Mouse (Mus musculus) embryonic facial prominence, embryonic 15.5 days (tissue): Measurements from ENCODE around the gene Plekho1. TPM values are rescaled to one million over a fixed set of nuclear protein-coding genes. Genes with fewer than 3 reads are reported as not detected.
A peak's percentile ranks its signal among the peaks of the same experiment; 100 is the strongest.
"Not testable (repeated sequence)": the region's sequence is repeated elsewhere in the genome, so short reads cannot be mapped to it uniquely, and the experiment has no call there.

Experiments used
- ATAC-seq: fragments of 200-750 bp; cut with Nextera tagmentation; 2 replicates; pipeline ENCODE4 v1.8.0; 2017; ENCODE audit warnings: low read depth, moderate TSS enrichment; ENCODE audit not compliant: insufficient number of reproducible peaks, low FRiP score, low TSS enrichment
- H3K27ac ChIP-seq: fragments of 300-500 bp; sonication (generic); replicated peaks from 2 replicates; pipeline ENCODE4 v1.5.1; 2015; ENCODE audit warnings: mild to moderate bottlenecking, inconsistent platforms
- H3K27me3 ChIP-seq: fragments of 300-500 bp; sonication (generic); 2 replicates; pipeline ENCODE4 v1.6.1; 2015; ENCODE audit warnings: inconsistent platforms
- H3K36me3 ChIP-seq: fragments of 300-500 bp; sonication (generic); 2 replicates; pipeline ENCODE4 v1.6.1; 2015; ENCODE audit warnings: mild to moderate bottlenecking, inconsistent platforms
- H3K4me1 ChIP-seq: fragments of 300-500 bp; sonication (generic); 2 replicates; pipeline ENCODE4 v1.6.1; 2015; ENCODE audit warnings: inconsistent platforms
- H3K4me2 ChIP-seq: fragments of 300-500 bp; sonication (generic); replicated peaks from 2 replicates; pipeline ENCODE4 v1.6.1; 2015; ENCODE audit warnings: mild to moderate bottlenecking, inconsistent platforms
- H3K4me3 ChIP-seq: fragments of 300-500 bp; sonication (generic); replicated peaks from 2 replicates; pipeline ENCODE4 v1.5.1; 2015; ENCODE audit warnings: mild to moderate bottlenecking, inconsistent platforms
- H3K9ac ChIP-seq: fragments of 300-500 bp; sonication (generic); 2 replicates; pipeline ENCODE4 v1.6.1; 2015; ENCODE audit warnings: inconsistent platforms
- H3K9me3 ChIP-seq: fragments of 300-500 bp; sonication (generic); replicated peaks from 2 replicates; pipeline ENCODE4 v1.6.1; 2016; ENCODE audit warnings: inconsistent platforms
- WGBS: fragments of 180-500 bp; shearing (Covaris S2); methylation state at CpG from one replicate; pipeline ENCODE4 v1.1.7; 2015; 5-methylcytosine and 5-hydroxymethylcytosine counted together
- polyA plus RNA-seq: library from polyadenylated mRNA; unstranded; fragments of >200 nt; fragmentation: Nextera tagmentation; extraction: Ambion mirVana; gene quantifications from 2 replicates; pipeline ENCODE4 v1.2.1, GENCODE M21; 2015

Plekho1 gene
- 36.7 and 47.0 TPM in 2 replicates for polyA plus RNA-seq

GRCm38 (mm10) chr3:95995802-95996428 is at the start of gene Plekho1:
Plekho1 (minus strand) TSS chr3:95996001.
- WGBS: under 1% methylated on average over 64 of the region's 84 CpGs
- H3K4me2 ChIP-seq: peak within 1 kb of the TSS; percentile 71
- H3K9me3 ChIP-seq: no peaks in the 10 kb centered on the region
- H3K4me1 ChIP-seq: peaks cover 34% of the 10 kb centered on the region
- peaks cover 12% of the 10 kb centered on the region for H3K36me3 ChIP-seq
- H3K9ac ChIP-seq: peak within 1 kb of the TSS; percentile 74
- ATAC-seq: peak; percentile 72
- H3K27ac ChIP-seq: peak within 1 kb of the TSS; percentile 96
- H3K4me3 ChIP-seq: peak within 1 kb of the TSS; percentile 77
- H3K27me3 ChIP-seq: no peaks in the 10 kb centered on the region

DNA sequence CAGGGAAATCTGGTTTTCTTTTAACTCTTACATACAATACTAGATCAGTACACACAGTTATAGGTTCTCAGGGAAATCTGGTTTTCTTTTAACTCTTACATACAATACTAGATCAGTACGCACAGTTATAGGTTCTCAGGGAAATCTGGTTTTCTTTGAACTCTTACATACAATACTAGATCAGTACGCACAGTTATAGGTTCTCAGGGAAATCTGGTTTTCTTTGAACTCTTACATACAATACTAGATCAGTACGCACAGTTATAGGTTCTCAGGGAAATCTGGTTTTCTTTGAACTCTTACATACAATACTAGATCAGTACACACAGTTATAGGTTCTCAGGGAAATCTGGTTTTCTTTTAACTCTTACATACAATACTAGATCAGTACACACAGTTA is 48.8 kb upstream of the Plekho1 start:
- H3K9ac ChIP-seq, H3K27ac ChIP-seq, H3K4me2 ChIP-seq, H3K27me3 ChIP-seq, H3K4me1 ChIP-seq, ATAC-seq, H3K4me3 ChIP-seq, H3K9me3 ChIP-seq: not testable (repeated sequence)
- WGBS: 84% methylated on average over 3 of the region's 3 CpGs
- H3K36me3 ChIP-seq: peaks cover 14% of the 10 kb centered on the region

DNA sequence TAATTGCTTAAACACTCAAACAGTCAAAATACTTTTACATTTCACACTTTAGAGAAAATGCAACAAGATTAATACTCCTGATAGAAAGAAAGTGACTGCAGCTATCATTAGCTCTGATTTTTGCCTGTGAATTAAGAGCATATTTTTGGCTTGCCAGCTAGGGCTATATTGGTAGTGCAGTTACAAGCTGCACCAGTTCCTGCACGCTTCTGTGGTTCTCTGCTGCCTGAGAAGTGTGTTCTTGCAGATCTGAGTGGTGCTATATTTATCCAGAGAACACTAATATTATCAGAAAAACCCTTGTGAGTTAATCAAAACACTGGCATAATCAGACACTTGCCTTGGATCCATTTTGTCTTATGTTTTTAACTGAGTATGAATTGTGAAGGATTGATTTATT is 47.3 kb upstream of the Plekho1 start:
- no peak for ATAC-seq
- no peak overlapping the region for H3K27ac ChIP-seq
- 72% methylated on average over 1 of the region's 1 CpGs for WGBS

DNA sequence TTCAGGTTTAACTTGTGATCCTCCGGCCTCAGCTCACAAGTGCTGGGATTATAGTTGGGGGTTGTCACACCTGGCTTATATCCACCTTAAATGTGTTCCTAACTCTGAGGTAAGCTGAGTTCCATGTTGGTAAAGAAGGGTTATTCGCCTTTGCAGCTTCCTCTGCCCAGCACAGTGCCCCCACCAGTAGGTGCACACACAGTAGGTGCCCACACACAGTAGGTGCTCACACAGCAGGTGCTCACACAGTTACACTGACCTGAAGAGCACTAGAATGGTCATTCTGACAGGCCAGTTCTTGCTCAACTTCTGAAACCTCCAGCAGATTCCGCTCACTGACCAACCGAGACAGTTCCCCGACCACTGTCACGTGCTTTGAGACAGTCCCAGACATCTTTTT is 45.3 kb upstream of the Plekho1 start:
- no peak overlapping the region for H3K4me2 ChIP-seq
- H3K27ac ChIP-seq: no peak overlapping the region
- no peak for ATAC-seq
- peaks cover 11% of the 10 kb centered on the region for H3K36me3 ChIP-seq
- no peaks in the 10 kb centered on the region for H3K9me3 ChIP-seq
- no peak overlapping the region for H3K9ac ChIP-seq
- no peaks in the 10 kb centered on the region for H3K4me1 ChIP-seq
- H3K27me3 ChIP-seq: no peaks in the 10 kb centered on the region
- no peak overlapping the region for H3K4me3 ChIP-seq
- 90% methylated on average over 6 of the region's 6 CpGs for WGBS

More for the DNA sequence above, 47.3 kb upstream of the Plekho1 start:
- H3K4me3 ChIP-seq: no peak overlapping the region
- H3K9me3 ChIP-seq: no peaks in the 10 kb centered on the region
- H3K36me3 ChIP-seq: peaks cover 14% of the 10 kb centered on the region
- H3K4me1 ChIP-seq: no peaks in the 10 kb centered on the region
- H3K9ac ChIP-seq: no peak overlapping the region
- no peaks in the 10 kb centered on the region for H3K27me3 ChIP-seq
- H3K4me2 ChIP-seq: no peak overlapping the region

DNA sequence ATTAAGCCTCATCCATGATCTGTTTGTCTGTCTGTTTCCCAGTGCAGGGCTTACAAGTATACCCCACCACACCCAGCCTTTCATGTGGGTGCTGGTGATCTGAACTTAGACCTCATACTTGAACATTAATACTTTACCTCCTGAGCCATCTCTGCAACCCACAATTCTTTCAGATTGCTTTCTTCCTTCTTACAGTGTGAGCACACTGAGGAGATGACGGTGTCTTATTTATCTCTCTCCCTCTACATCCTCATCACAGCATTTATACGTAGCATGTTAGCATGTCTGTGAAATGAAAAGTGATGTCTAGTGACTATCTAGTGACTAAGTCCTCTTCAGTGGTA is 44.8 kb upstream of the Plekho1 start:
- Histone ChIP-seq H3K9me3 (no peaks in the 10 kb centered on the region), H3K27me3 (no peaks in the 10 kb centered on the region), H3K4me2 (no peak overlapping the region), H3K4me3 (no peak overlapping the region), H3K9ac (no peak overlapping the region), H3K4me1 (no peaks in the 10 kb centered on the region), H3K27ac (no peak overlapping the region), H3K36me3 (peaks cover 6% of the 10 kb centered on the region; the same call in 1 of the 2 replicates)
- no peak for ATAC-seq
- 95% methylated on average over 2 of the region's 2 CpGs for WGBS

DNA sequence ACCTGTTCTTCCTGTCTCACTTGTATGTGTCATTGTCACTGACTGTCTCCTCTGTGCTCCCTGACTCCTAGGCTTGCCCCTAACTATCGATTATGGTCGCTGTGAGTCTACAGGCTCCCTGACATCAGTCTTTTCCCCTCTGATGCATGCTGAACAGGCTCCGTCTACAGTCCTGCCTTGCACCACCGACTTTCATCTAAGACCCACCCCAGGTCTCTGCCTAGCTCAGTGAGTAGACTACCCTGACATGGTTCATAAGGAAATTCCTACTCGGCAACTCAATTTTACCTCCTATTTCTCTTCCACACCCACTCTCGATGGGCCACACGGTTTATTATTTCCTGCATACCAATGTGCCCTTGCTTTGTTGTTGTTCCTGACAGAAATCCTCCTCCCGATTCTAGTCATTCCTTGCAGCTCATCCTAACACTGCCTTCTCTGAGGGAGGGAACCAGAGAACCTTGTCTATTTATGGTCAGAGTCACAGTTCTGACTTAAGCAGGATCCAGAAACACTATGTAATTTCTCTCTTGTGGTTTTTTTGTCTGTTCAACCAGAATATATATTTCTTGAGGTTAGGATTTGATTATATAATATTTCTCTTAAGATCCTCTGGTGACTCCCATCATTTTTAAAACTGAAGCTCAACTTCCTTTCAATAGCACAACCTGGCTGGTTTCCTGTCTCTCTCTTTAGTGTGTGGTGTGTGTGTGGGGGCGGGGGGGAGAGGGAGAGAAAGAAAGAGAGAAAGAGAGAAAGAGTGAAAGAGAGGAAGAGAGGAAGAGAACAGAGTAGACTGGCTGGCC is 44.3 kb upstream of the Plekho1 start:
- Histone ChIP-seq H3K27ac (no peak overlapping the region), H3K27me3 (no peaks in the 10 kb centered on the region), H3K4me2 (no peak overlapping the region), H3K4me3 (no peak overlapping the region), H3K36me3 (peaks cover under 1% of the 10 kb centered on the region; the same call in 1 of the 2 replicates), H3K9ac (no peak overlapping the region), H3K9me3 (no peaks in the 10 kb centered on the region), H3K4me1 (no peaks in the 10 kb centered on the region)
- ATAC-seq: no peak
- 68% methylated on average over 9 of the region's 9 CpGs for WGBS

GRCm38 (mm10) chr3:96038851-96039250 is 43.0 kb upstream of the Plekho1 start:
- Histone ChIP-seq H3K9ac (no peak overlapping the region), H3K4me3 (no peak overlapping the region), H3K4me2 (no peak overlapping the region), H3K36me3 (peaks cover under 1% of the 10 kb centered on the region; the same call in 1 of the 2 replicates), H3K4me1 (no peaks in the 10 kb centered on the region), H3K27ac (no peak overlapping the region), H3K27me3 (no peaks in the 10 kb centered on the region), H3K9me3 (no peaks in the 10 kb centered on the region)
- WGBS: 94% methylated on average over 4 of the region's 4 CpGs
- no peak for ATAC-seq

GRCm38 (mm10) chr3:96038156-96038555 is 42.4 kb upstream of the Plekho1 start:
- no peak overlapping the region for H3K27ac ChIP-seq
- H3K4me2 ChIP-seq: no peak overlapping the region
- no peak overlapping the region for H3K4me3 ChIP-seq
- H3K27me3 ChIP-seq: no peaks in the 10 kb centered on the region
- H3K36me3 ChIP-seq: peaks cover 7% of the 10 kb centered on the region
- ATAC-seq: no peak
- H3K4me1 ChIP-seq: no peaks in the 10 kb centered on the region
- H3K9me3 ChIP-seq: no peaks in the 10 kb centered on the region
- H3K9ac ChIP-seq: no peak overlapping the region
- 84% methylated on average over 5 of the region's 5 CpGs for WGBS

DNA sequence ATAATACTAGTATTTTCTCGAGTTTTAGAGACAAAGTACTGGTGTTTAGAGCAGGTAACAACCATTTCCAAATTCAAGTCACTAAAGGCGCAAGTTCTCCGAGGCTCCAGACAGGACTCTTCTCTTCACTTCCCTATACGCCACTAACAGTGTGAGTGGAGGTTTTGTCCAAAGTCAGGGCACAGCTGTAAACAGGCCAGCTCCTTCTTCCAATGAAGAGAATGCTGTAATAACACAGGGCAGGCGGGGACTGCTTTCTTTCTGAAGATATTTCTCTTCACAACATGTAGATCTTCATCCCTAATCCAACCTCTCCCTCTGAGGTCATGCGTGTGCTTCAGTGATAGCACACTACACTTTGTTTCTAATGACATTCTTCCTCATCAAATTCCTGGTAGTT is 41.0 kb upstream of the Plekho1 start:
- ATAC-seq: no peak
- H3K27me3 ChIP-seq: no peaks in the 10 kb centered on the region
- H3K4me3 ChIP-seq: no peak overlapping the region
- H3K9me3 ChIP-seq: no peaks in the 10 kb centered on the region
- peaks cover 14% of the 10 kb centered on the region for H3K36me3 ChIP-seq
- WGBS: 87% methylated on average over 6 of the region's 6 CpGs
- H3K27ac ChIP-seq: no peak overlapping the region
- H3K4me2 ChIP-seq: no peak overlapping the region
- no peaks in the 10 kb centered on the region for H3K4me1 ChIP-seq
- no peak overlapping the region for H3K9ac ChIP-seq

- Histone ChIP-seq H3K9me3 (no peaks in the 10 kb centered on the region), H3K27ac (no peak overlapping the region), H3K27me3 (no peaks in the 10 kb centered on the region), H3K4me3 (no peak overlapping the region), H3K36me3 (peaks cover 16% of the 10 kb centered on the region), H3K9ac (no peak overlapping the region), H3K4me1 (no peaks in the 10 kb centered on the region), H3K4me2 (no peak overlapping the region)
- peak; percentile 77 for ATAC-seq
- 66% methylated on average over 4 of the region's 4 CpGs for WGBS
Observed at GRCm38 (mm10) chr3:96033046-96033445, 37.2 kb upstream of the Plekho1 start.

DNA sequence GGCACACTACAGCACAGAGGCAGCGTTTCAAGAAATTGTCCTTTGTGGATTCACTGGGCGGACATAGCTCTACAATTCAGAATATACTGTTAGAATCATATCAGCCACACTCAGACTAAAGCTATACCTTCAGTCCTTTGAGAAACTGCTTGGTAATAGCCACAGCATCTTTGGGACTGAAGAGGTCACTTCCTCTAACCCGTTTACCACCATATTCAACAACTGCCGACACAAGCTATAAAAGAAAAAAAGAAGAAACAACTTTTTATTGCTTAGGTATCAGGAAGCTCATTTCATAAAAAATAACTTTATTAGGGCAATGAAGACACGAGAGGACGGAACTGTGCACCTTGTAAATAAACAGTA is 36.8 kb upstream of the Plekho1 start:
- H3K4me1 ChIP-seq: no peaks in the 10 kb centered on the region; the same call in 1 of the 2 replicates
- peaks cover 16% of the 10 kb centered on the region for H3K36me3 ChIP-seq
- H3K4me2 ChIP-seq: no peak overlapping the region
- H3K27ac ChIP-seq: no peak overlapping the region
- no peak overlapping the region for H3K9ac ChIP-seq
- no peak overlapping the region for H3K4me3 ChIP-seq
- no peaks in the 10 kb centered on the region for H3K9me3 ChIP-seq
- no peaks in the 10 kb centered on the region for H3K27me3 ChIP-seq
- ATAC-seq: no peak
- WGBS: 89% methylated on average over 6 of the region's 6 CpGs
